Mouse (Mus musculus) stomach, embryonic 14.5 days (tissue): ENCODE data around the gene Adra1d. TPM values are rescaled to one million over a fixed set of nuclear protein-coding genes. Genes with fewer than 3 reads are reported as not detected.
A peak's percentile ranks its signal among the peaks of the same experiment; 100 is the strongest.

Experiments
- ATAC-seq: fragments of 200-750 bp; cut with Nextera tagmentation; 2 replicates; pipeline ENCODE4 v1.8.0; 2017; ENCODE audit warnings: low read depth, moderate TSS enrichment; ENCODE audit not compliant: insufficient number of reproducible peaks, insufficient read depth, low FRiP score
- H3K27ac ChIP-seq: fragments of 300-500 bp; sonication (generic); 2 replicates; pipeline ENCODE4 v1.5.1; 2014; ENCODE audit warnings: mild to moderate bottlenecking, low read length, moderate library complexity, mixed read lengths
- H3K27me3 ChIP-seq: fragments of 300-500 bp; sonication (generic); 2 replicates; pipeline ENCODE4 v1.6.1; 2014; ENCODE audit warnings: low read length, control low read depth, mixed read lengths; ENCODE audit not compliant: control insufficient read depth, insufficient read depth
- H3K36me3 ChIP-seq: fragments of 300-500 bp; sonication (generic); 2 replicates; pipeline ENCODE4 v1.6.1; 2014; ENCODE audit warnings: mild to moderate bottlenecking, control low read depth, low read length, moderate library complexity, mixed read lengths; ENCODE audit not compliant: control insufficient read depth, insufficient read depth
- H3K4me1 ChIP-seq: fragments of 300-500 bp; sonication (generic); 2 replicates; pipeline ENCODE4 v1.6.1; 2014; ENCODE audit warnings: low read length, control low read depth, mixed read lengths; ENCODE audit not compliant: control insufficient read depth, insufficient read depth
- H3K4me2 ChIP-seq: fragments of 300-500 bp; sonication (generic); replicated peaks from 2 replicates; pipeline ENCODE4 v1.6.1; 2014; ENCODE audit warnings: low read depth, low read length, control low read depth
- H3K4me3 ChIP-seq: fragments of 300-500 bp; sonication (generic); 2 replicates; pipeline ENCODE4 v1.5.1; 2014; ENCODE audit warnings: low read depth, low read length, control low read depth
- H3K9ac ChIP-seq: fragments of 300-500 bp; sonication (generic); replicated peaks from 2 replicates; pipeline ENCODE4 v1.6.1; 2014; ENCODE audit warnings: low read depth, mild to moderate bottlenecking, control low read depth, low read length, moderate library complexity, mixed read lengths
- H3K9me3 ChIP-seq: fragments of 300-500 bp; sonication (generic); 2 replicates; pipeline ENCODE4 v1.6.1; 2016; ENCODE audit warnings: low read depth, low read length, control low read depth; ENCODE audit not compliant: control insufficient read depth
- WGBS: fragments of 180-500 bp; shearing (Covaris S2); extraction: QIAGEN DNeasy Blood & Tissue Kit; methylation state at CpG from one replicate; pipeline ENCODE4 v1.1.7; 2014; 5-methylcytosine and 5-hydroxymethylcytosine counted together
- polyA plus RNA-seq: library from polyadenylated mRNA; unstranded; fragments of >200 nt; fragmentation: Nextera tagmentation; extraction: Ambion mirVana; gene quantifications from 2 replicates; pipeline ENCODE4 v1.2.1, GENCODE M21; 2014

Gene Adra1d
- polyA plus RNA-seq, 1 experiment from 2014 or later, result 0.22 TPM

DNA sequence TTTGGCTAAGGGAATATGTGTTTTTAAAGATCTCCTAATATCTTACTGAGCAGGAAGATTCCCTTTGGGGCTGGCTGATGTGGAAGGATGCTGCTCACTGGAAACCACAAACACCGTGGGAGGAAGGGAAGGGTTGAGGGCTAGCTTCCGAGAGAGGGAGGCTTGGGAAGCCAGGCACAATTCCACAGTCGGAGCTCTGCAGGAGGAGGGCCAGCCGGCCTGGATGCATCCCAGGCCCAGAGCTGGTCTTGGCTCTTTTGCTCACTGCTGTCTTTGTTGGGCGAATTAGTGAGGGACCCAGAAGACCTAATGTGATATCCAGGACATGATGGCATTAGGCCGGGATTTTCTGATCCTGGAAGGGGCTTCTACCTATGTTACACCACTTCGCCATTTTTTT is 63.9 kb downstream of the Adra1d start:
- ATAC-seq, result no peak

DNA sequence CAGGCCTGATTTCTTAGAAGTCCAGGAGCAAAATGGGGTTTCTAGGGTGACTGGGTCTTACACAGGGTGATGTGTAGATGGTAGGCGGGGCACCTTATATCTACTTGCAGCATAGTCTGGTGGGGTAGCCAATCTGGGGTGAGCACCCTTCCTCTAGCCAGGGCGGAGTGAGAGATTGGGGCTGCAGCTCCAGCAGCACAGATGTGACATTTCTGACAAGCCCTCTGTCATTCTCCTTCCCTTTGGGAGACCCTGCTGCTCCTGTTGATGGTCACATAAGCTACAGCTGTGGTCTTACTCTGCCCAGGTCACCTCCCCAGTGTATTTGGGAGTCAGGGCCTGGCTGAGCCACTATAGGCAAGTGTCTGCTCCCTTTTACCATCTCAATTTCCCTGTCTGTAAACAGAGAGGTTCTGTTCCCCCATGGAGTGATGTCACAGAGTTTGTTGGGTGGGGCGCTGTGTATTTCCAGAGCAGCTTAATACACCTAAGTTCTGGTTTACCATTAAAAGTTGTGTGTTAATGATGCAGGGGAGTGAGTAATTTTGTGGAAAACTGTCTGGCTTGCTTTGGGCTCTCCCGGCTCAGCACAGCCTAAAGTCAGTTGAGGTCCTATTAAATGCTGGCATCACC is 64.7 kb downstream of the Adra1d start:
- no peaks in the 10 kb centered on the region for H3K9me3 ChIP-seq
- no peak overlapping the region for H3K9ac ChIP-seq
- H3K36me3 ChIP-seq, result no peaks in the 10 kb centered on the region
- no peaks in the 10 kb centered on the region for H3K27me3 ChIP-seq
- H3K4me1 ChIP-seq, result peaks cover 8% of the 10 kb centered on the region
- WGBS, result 84% methylated on average over 4 of the region's 4 CpGs
- no peak overlapping the region for H3K4me2 ChIP-seq
- no peak overlapping the region for H3K27ac ChIP-seq
- H3K4me3 ChIP-seq, result no peak overlapping the region
- peak; percentile 77; the same call in 1 of the 2 replicates for ATAC-seq

More for the DNA sequence above, 63.9 kb downstream of the Adra1d start:
- no peaks in the 10 kb centered on the region for H3K27me3 ChIP-seq
- no peaks in the 10 kb centered on the region for H3K36me3 ChIP-seq
- no peak overlapping the region for H3K27ac ChIP-seq
- no peak overlapping the region for H3K4me2 ChIP-seq
- H3K4me3 ChIP-seq, result no peak overlapping the region
- WGBS, result 58% methylated on average over 7 of the region's 7 CpGs
- no peaks in the 10 kb centered on the region for H3K9me3 ChIP-seq
- peaks cover 3% of the 10 kb centered on the region; the same call in 1 of the 2 replicates for H3K4me1 ChIP-seq
- no peak overlapping the region for H3K9ac ChIP-seq

DNA sequence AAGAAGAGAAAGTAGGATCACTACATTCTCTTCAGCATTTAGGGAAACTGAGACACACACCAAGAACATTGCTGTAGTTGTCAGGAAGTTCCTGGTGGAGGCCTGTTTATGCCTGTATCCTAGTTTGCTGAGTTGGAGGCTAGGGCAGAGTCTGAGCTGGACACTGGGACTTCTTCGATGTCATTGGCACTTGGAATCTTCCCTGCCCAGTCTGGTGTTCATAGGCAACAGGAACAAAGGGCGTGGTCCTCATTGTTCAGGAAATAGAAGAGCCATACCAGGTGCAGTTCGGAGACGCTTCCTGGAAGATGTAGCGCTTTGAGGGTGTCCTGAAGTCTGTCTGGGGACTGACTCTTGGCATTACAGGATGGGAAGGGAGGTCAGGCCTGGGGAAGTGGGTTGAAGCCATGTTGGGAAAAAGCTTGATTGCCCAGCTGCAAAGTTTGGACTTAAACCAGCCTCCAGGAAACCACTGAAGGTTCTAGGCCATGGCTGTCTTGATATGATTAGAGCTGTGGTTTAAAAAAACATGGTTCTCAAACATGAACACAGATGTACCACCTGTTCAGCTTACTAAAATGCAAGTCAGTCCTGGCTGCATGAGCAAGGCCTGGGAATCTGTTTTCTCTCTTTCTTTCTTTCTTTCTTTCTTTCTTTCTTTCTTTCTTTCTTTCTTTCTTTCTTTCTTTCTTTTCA is 65.8 kb downstream of the Adra1d start:
- WGBS, result 92% methylated on average over 5 of the region's 5 CpGs
- no peak overlapping the region for H3K4me3 ChIP-seq
- no peak overlapping the region for H3K4me2 ChIP-seq
- H3K9ac ChIP-seq, result no peak overlapping the region
- H3K36me3 ChIP-seq, result no peaks in the 10 kb centered on the region
- no peaks in the 10 kb centered on the region for H3K9me3 ChIP-seq
- peaks cover 5% of the 10 kb centered on the region for H3K4me1 ChIP-seq
- ATAC-seq, result no peak
- no peak overlapping the region for H3K27ac ChIP-seq
- H3K27me3 ChIP-seq, result no peaks in the 10 kb centered on the region

Other genes with a start within 250 kb of the Adra1d start
- gene Rnf24, start 209.4 kb downstream of the Adra1d start, polyA plus RNA-seq, result 4.4 and 5.6 TPM in 2 replicates
- gene Smox, start 70.8 kb downstream of the Adra1d start, polyA plus RNA-seq, result 28.5 and 29.1 TPM in 2 replicates